Mouse (Mus musculus) bone marrow, adult 2 months (tissue): ENCODE results near the gene Scn3b.

Experiments
- CTCF ChIP-seq: fragments of 200-500 bp; IDR thresholded peaks from 2 replicates; pipeline ENCODE4 v1.5.1; 2011; ENCODE audit warnings: low read length, control low read depth; ENCODE audit not compliant: control insufficient read depth, insufficient read depth
- POLR2A ChIP-seq: fragments of 200-500 bp; IDR thresholded peaks from 2 replicates; pipeline ENCODE4 v1.6.1; 2011; ENCODE audit warnings: low read depth, mild to moderate bottlenecking, control low read depth, low read length, borderline replicate concordance; ENCODE audit not compliant: control insufficient read depth

- TF ChIP-seq POLR2A (no peak), CTCF (no peak)
Observed at GRCm38 (mm10) chr9:40297969-40298368, 29.0 kb downstream of the Scn3b start.
